Mouse (Mus musculus) heart, embryonic 15.5 days (tissue): ENCODE results near the gene Traf1. TPM values are rescaled to one million over a fixed set of nuclear protein-coding genes. Genes with fewer than 3 reads are reported as not detected.
A peak's percentile ranks its signal among the peaks of the same experiment; 100 is the strongest.

ENCODE experiments used
- ATAC-seq: fragments of 200-750 bp; cut with Nextera tagmentation; replicated peaks from 2 replicates; pipeline ENCODE4 v1.8.0; 2017; ENCODE audit warnings: low read depth, moderate TSS enrichment; ENCODE audit not compliant: insufficient number of reproducible peaks, insufficient read depth, low FRiP score
- H3K27ac ChIP-seq: fragments of 300-500 bp; sonication (generic); 2 replicates; pipeline ENCODE4 v1.5.1; 2015; ENCODE audit warnings: mild to moderate bottlenecking, inconsistent platforms
- H3K27me3 ChIP-seq: fragments of 300-500 bp; sonication (generic); 2 replicates; pipeline ENCODE4 v1.6.1; 2015; ENCODE audit warnings: inconsistent platforms
- H3K36me3 ChIP-seq: fragments of 300-500 bp; sonication (generic); 2 replicates; pipeline ENCODE4 v1.6.1; 2015; ENCODE audit warnings: mild to moderate bottlenecking, inconsistent platforms
- H3K4me1 ChIP-seq: fragments of 300-500 bp; sonication (generic); replicated peaks from 2 replicates; pipeline ENCODE4 v1.6.1; 2015; ENCODE audit warnings: inconsistent platforms
- H3K4me2 ChIP-seq: fragments of 300-500 bp; sonication (generic); 2 replicates; pipeline ENCODE4 v1.6.1; 2015; ENCODE audit warnings: inconsistent platforms, mild to moderate bottlenecking, moderate library complexity
- H3K4me3 ChIP-seq: fragments of 300-500 bp; sonication (generic); 2 replicates; pipeline ENCODE4 v1.5.1; 2015; ENCODE audit warnings: mild to moderate bottlenecking, inconsistent platforms
- H3K9ac ChIP-seq: fragments of 300-500 bp; sonication (generic); 2 replicates; pipeline ENCODE4 v1.6.1; 2015; ENCODE audit warnings: mild to moderate bottlenecking, inconsistent platforms
- H3K9me3 ChIP-seq: fragments of 300-500 bp; sonication (generic); replicated peaks from 2 replicates; pipeline ENCODE4 v1.6.1; 2016; ENCODE audit warnings: inconsistent platforms
- WGBS: fragments of 180-500 bp; shearing (Covaris S2); methylation state at CpG from one replicate; pipeline ENCODE4 v1.1.7; 2015; ENCODE audit warnings: mixed read lengths; 5-methylcytosine and 5-hydroxymethylcytosine counted together
- polyA plus RNA-seq: library from polyadenylated mRNA; unstranded; fragments of >200 nt; fragmentation: Nextera tagmentation; extraction: Ambion mirVana; gene quantifications from 2 replicates; pipeline ENCODE4 v1.2.1, GENCODE M21; 2015

Gene Traf1
- polyA plus RNA-seq, 1 experiment from 2014 or later: 1.4 TPM

DNA sequence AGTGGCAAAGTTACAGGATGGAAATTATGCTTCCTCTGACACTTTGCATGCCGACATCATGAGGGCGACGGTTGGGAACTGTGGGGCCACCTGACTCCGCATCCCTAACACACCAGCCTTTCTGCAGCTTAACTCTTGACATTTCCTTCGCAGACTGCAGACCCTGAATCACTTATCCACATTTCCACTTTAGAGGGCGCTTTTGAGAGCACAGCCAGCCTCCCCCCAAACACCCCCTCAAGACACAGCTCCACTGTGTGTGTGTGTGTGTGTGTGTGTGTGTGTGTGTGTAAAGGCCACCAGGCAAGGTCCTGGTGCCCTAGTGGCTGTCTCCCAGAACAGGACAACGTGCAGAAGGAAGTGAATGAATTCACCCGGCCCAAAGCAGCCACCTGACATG lies 4.2 kb upstream of the Traf1 start:
- no peak overlapping the region for H3K4me3 ChIP-seq
- no peak overlapping the region for H3K4me2 ChIP-seq
- 0 out of 2 replicates have a peak, but pooled peaks cover 2% of the 10 kb centered on the region for H3K27me3 ChIP-seq
- ATAC-seq: no peak
- WGBS: 71% methylated on average over 8 of the region's 8 CpGs
- no peaks in the 10 kb centered on the region for H3K9me3 ChIP-seq
- H3K9ac ChIP-seq: no peak overlapping the region
- H3K36me3 ChIP-seq: no peaks in the 10 kb centered on the region
- H3K27ac ChIP-seq: no peak overlapping the region
- peaks cover 29% of the 10 kb centered on the region for H3K4me1 ChIP-seq

- no peak overlapping the region for H3K27ac ChIP-seq
- H3K4me3 ChIP-seq: no peak overlapping the region
- H3K36me3 ChIP-seq: no peaks in the 10 kb centered on the region
- 0 out of 2 replicates have a peak, but pooled peaks cover 2% of the 10 kb centered on the region for H3K27me3 ChIP-seq
- peaks cover 31% of the 10 kb centered on the region for H3K4me1 ChIP-seq
- no peak for ATAC-seq
- no peak overlapping the region for H3K4me2 ChIP-seq
- WGBS: 46% methylated on average over 9 of the region's 9 CpGs
- H3K9ac ChIP-seq: no peak overlapping the region
- no peaks in the 10 kb centered on the region for H3K9me3 ChIP-seq
Measured at GRCm38 (mm10) chr2:34965293-34965692, 3.7 kb upstream of the Traf1 start.

- peaks cover 28% of the 10 kb centered on the region for H3K4me1 ChIP-seq
- WGBS: 76% methylated on average over 9 of the region's 9 CpGs
- ATAC-seq: no peak
Measured at GRCm38 (mm10) chr2:34964651-34965050, 3.1 kb upstream of the Traf1 start.

GRCm38 (mm10) chr2:34964230-34964629 lies 2.7 kb upstream of the Traf1 start:
- Histone ChIP-seq H3K27ac (peak overlapping the region; percentile 27; the same call in 1 of the 2 replicates), H3K36me3 (no peaks in the 10 kb centered on the region), H3K9ac (no peak overlapping the region), H3K4me3 (no peak overlapping the region), H3K27me3 (0 out of 2 replicates have a peak, but pooled peaks cover 2% of the 10 kb centered on the region), H3K4me1 (peaks cover 28% of the 10 kb centered on the region), H3K9me3 (no peaks in the 10 kb centered on the region), H3K4me2 (no peak overlapping the region)
- 86% methylated on average over 6 of the region's 6 CpGs for WGBS
- ATAC-seq: no peak

More at GRCm38 (mm10) chr2:34964651-34965050, 3.1 kb upstream of the Traf1 start:
- Histone ChIP-seq H3K9me3 (no peaks in the 10 kb centered on the region), H3K27me3 (0 out of 2 replicates have a peak, but pooled peaks cover 2% of the 10 kb centered on the region), H3K36me3 (no peaks in the 10 kb centered on the region), H3K27ac (no peak overlapping the region), H3K4me3 (no peak overlapping the region), H3K4me2 (no peak overlapping the region), H3K9ac (no peak overlapping the region)

GRCm38 (mm10) chr2:34963371-34963956 lies 1.9 kb upstream of the Traf1 start:
- WGBS: 63% methylated on average over 13 of the region's 13 CpGs

DNA sequence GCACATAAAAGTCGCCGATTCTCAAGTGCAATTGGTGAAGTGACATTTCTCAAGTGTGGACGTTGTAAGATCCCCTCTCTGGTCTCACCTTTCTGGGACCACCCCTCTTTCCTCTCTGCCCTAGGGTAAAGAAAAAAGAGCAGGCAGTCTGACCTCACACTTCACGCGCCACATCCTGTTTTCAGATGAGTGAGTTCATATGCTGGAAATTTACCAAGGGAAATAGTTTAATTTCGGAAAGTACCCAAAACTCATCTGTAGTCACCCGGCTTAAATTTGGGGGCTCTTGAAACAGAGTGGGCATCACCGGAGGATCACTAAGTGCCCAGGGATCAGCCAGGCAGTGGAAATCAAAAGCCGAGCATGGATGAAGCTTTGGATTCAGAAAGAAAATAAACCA lies 1.3 kb upstream of the Traf1 start:
- peaks cover 4% of the 10 kb centered on the region; the same call in 1 of the 2 replicates for H3K27me3 ChIP-seq
- H3K4me2 ChIP-seq: no peak overlapping the region
- no peak overlapping the region for H3K9ac ChIP-seq
- WGBS: 65% methylated on average over 9 of the region's 9 CpGs
- no peak overlapping the region; the same call in 1 of the 2 replicates for H3K27ac ChIP-seq
- peaks cover 28% of the 10 kb centered on the region for H3K4me1 ChIP-seq
- no peak overlapping the region for H3K4me3 ChIP-seq
- H3K9me3 ChIP-seq: no peaks in the 10 kb centered on the region
- ATAC-seq: no peak
- H3K36me3 ChIP-seq: no peaks in the 10 kb centered on the region

More at GRCm38 (mm10) chr2:34963371-34963956, 1.9 kb upstream of the Traf1 start:
- Histone ChIP-seq H3K27me3 (peaks cover 4% of the 10 kb centered on the region; the same call in 1 of the 2 replicates), H3K27ac (peak overlapping the region; percentile 27; the same call in 1 of the 2 replicates), H3K9ac (no peak overlapping the region), H3K4me1 (peaks cover 28% of the 10 kb centered on the region), H3K4me3 (no peak overlapping the region), H3K36me3 (no peaks in the 10 kb centered on the region), H3K9me3 (no peaks in the 10 kb centered on the region), H3K4me2 (no peak overlapping the region)
- ATAC-seq: no peak

GRCm38 (mm10) chr2:34962211-34962610 lies 639 bp upstream of the Traf1 start:
- no peaks in the 10 kb centered on the region for H3K9me3 ChIP-seq
- H3K4me2 ChIP-seq: no peak overlapping the region
- no peak overlapping the region for H3K4me3 ChIP-seq
- WGBS: 67% methylated on average over 2 of the region's 2 CpGs
- no peak overlapping the region for H3K9ac ChIP-seq
- no peak overlapping the region for H3K27ac ChIP-seq
- H3K36me3 ChIP-seq: no peaks in the 10 kb centered on the region
- peaks cover 28% of the 10 kb centered on the region for H3K4me1 ChIP-seq
- peaks cover 4% of the 10 kb centered on the region; the same call in 1 of the 2 replicates for H3K27me3 ChIP-seq
- ATAC-seq: no peak

GRCm38 (mm10) chr2:34960966-34961365 lies 606 bp downstream of the Traf1 start:
- no peak for ATAC-seq
- 49% methylated on average over 6 of the region's 6 CpGs for WGBS
- Histone ChIP-seq H3K9ac (peak overlapping the region; percentile 17), H3K27me3 (peaks cover 4% of the 10 kb centered on the region; the same call in 1 of the 2 replicates), H3K36me3 (no peaks in the 10 kb centered on the region), H3K9me3 (no peaks in the 10 kb centered on the region), H3K4me3 (peak overlapping the region; percentile 37), H3K4me2 (peak overlapping the region; percentile 60), H3K27ac (no peak overlapping the region), H3K4me1 (peaks cover 28% of the 10 kb centered on the region)

GRCm38 (mm10) chr2:34960466-34960865 lies 1.1 kb downstream of the Traf1 start:
- Histone ChIP-seq H3K27ac (no peak overlapping the region), H3K9me3 (no peaks in the 10 kb centered on the region), H3K4me2 (no peak overlapping the region), H3K9ac (no peak overlapping the region), H3K27me3 (peaks cover 4% of the 10 kb centered on the region; the same call in 1 of the 2 replicates), H3K36me3 (no peaks in the 10 kb centered on the region), H3K4me3 (no peak overlapping the region), H3K4me1 (peaks cover 28% of the 10 kb centered on the region)
- no peak for ATAC-seq
- WGBS: 67% methylated on average over 4 of the region's 5 CpGs

DNA sequence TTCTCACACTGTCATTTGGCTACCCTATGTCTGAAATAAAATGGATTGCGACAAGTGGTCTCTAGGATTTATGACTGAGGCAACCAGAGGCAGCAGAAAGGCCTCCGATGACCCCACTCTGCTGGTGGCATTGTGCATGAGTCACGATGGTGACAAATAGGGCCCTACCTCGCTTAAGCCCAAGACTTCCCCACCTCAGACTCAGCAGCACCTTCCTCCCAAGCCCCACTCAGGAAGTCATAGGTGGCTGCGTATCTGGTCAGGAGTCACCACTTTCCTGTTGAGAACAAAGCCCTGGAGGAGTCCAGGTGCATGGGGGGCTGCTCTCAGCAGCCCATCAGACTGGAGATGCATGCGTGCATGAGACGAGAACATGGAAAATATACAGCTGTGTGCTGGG lies 3.0 kb downstream of the Traf1 start:
- Histone ChIP-seq H3K9ac (no peak overlapping the region), H3K4me1 (peaks cover 20% of the 10 kb centered on the region), H3K27me3 (peaks cover 4% of the 10 kb centered on the region; the same call in 1 of the 2 replicates), H3K9me3 (no peaks in the 10 kb centered on the region), H3K27ac (no peak overlapping the region), H3K36me3 (no peaks in the 10 kb centered on the region), H3K4me2 (no peak overlapping the region), H3K4me3 (no peak overlapping the region)
- no peak for ATAC-seq
- WGBS: 80% methylated on average over 7 of the region's 7 CpGs

- H3K9ac ChIP-seq: no peak overlapping the region
Measured at GRCm38 (mm10) chr2:34958036-34958435, 3.5 kb downstream of the Traf1 start.

GRCm38 (mm10) chr2:34957405-34957804 lies 4.2 kb downstream of the Traf1 start:
- H3K4me1 ChIP-seq: peaks cover 12% of the 10 kb centered on the region
- no peak overlapping the region for H3K27ac ChIP-seq
- no peak overlapping the region for H3K4me2 ChIP-seq
- no peaks in the 10 kb centered on the region for H3K9me3 ChIP-seq
- ATAC-seq: no peak
- 62% methylated on average over 1 of the region's 1 CpGs for WGBS
- no peak overlapping the region for H3K9ac ChIP-seq
- peaks cover 4% of the 10 kb centered on the region; the same call in 1 of the 2 replicates for H3K27me3 ChIP-seq
- H3K4me3 ChIP-seq: no peak overlapping the region
- no peaks in the 10 kb centered on the region for H3K36me3 ChIP-seq

More at GRCm38 (mm10) chr2:34958036-34958435, 3.5 kb downstream of the Traf1 start:
- H3K27ac ChIP-seq: no peak overlapping the region
- H3K36me3 ChIP-seq: no peaks in the 10 kb centered on the region
- H3K27me3 ChIP-seq: peaks cover 4% of the 10 kb centered on the region; the same call in 1 of the 2 replicates
- peaks cover 16% of the 10 kb centered on the region for H3K4me1 ChIP-seq
- H3K4me2 ChIP-seq: no peak overlapping the region
- H3K9me3 ChIP-seq: no peaks in the 10 kb centered on the region
- no peak overlapping the region for H3K4me3 ChIP-seq
- ATAC-seq: no peak
- WGBS: 65% methylated on average over 7 of the region's 7 CpGs
